Mouse (Mus musculus): Measurements from ENCODE around the gene Svs2. TPM values are rescaled to one million over a fixed set of nuclear protein-coding genes. Genes with fewer than 3 reads are reported as not detected.

The Svs2 gene
- polyA plus RNA-seq (2014; fragmentation: Illumina TruSeq; extraction: RNeasy Lipid Tissue Mini Kit (QIAGEN cat#74804); ENCODE audit: low read depth, low replicate concordance): not detected

DNA sequence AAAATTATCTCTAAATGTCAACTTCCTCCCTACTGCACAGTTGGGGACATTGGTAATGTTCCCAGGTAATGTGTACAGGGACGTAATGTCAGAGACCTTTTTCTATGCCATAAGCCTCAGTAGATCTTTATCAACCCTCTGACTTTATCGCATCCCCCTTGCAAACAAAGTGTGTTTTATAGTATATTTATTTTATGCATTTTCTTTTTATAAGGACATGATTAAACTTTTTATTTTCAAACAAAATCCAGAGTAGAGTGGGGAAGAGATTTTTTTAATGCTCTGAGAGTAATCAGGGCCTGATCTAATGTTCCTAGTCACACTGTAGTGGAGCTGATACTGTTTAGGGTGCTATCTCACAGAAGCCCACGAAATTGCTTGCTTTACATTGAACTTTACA is at the start of gene Svs2:
TSS of gene Svs2 (minus strand) at position 101 of the 400 bp plus-strand sequence.

DNA sequence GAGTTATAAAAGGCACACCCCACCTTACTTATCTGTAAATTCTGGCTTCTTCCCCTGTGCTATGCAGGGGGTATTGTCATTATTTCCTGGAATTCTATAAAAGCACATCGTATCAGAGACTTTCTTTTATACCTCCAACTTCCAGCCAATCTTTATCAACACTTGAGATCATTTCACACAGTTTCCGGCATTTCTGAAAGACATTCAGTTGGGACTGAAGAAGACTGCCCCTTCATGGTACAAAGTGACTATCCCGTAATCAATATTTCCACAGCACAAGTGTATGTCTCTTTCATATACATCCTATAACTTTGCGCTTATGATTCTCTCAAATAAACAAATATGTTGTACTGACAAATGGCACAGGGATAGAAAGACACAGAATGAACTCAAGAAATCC is 40.1 kb upstream of the Svs2 start, which contains the start of gene Svs4:
TSS of gene Svs4 (minus strand) at position 101 of the 400 bp plus-strand sequence.

GRCm38 (mm10) chr2:164256540-164256939 is 18.3 kb upstream of the Svs2 start, which contains the start of gene Svs3b:
Svs3b (minus strand) TSS chr2:164256640.

DNA sequence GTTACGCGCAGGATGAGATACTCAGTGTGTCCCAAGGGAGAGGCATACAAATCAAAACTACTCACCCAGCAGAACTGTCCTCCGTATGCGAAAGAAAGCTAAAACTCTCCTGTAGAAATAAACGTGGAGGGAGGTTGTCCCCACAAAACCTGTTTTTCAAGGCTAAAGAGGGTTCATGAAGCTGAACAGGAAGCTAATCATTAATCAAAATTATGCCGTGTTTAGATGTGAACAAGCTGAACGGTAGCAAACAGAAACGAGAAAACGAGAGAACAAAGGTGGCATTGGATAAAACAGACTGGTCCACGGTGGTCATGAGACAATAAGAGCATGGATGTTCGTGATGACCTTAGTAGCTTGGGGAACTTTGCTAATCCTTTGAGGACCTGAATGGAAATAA is 16.7 kb downstream of the Svs2 start, which contains the start of gene Wfdc15b:
TSS of gene Wfdc15b (minus strand) at position 139 of the 400 bp plus-strand sequence.

DNA sequence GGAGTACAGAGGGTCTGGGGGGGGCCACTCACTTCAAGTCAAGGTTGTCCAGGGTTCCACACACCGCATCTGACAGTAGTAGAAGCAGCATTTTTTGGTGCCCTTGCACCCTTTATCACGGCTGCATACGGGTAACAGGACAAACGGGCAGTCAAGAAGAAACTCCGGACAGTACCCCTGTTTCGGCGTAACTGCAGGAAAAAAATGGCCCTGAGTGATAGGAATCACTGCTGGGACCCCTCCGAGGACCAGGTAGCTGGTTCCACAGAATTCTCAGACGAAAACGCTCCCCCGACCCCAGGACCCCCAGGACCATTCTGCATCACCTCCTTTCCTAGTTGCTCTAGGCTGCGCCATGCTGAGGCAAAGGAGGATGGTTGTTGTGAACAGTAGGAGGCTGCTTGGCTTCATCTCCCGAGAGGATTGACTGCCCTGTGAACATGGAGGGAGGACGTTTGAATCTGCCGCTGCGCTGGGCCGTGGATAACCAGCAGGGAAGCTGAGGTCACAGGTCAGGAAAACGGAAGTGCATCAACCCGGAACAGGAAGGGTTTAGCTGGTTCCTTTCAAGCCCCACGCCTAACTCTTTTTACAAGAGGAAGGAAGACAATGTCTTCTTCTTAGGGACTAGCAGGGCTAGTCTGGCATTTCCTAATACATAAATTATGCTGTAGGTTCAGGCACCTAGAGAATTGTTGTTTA is 38.5 kb downstream of the Svs2 start, which contains the start of gene Wfdc15a:
TSS of gene Wfdc15a (minus strand) at position 505 of the 702 bp plus-strand sequence.

GRCm38 (mm10) chr2:164190576-164190975 is 47.7 kb downstream of the Svs2 start, which contains the start of gene Wfdc12:
Wfdc12 (minus strand) TSS chr2:164190608.

Other genes starting within 250 kb of the Svs2 start
- 68.5 TPM for gene Ywhab, start 243.5 kb downstream of the Svs2 start, polyA plus RNA-seq (2014; fragmentation: Illumina TruSeq; extraction: RNeasy Lipid Tissue Mini Kit (QIAGEN cat#74804); ENCODE audit: low read depth, low replicate concordance)
- 0.89 TPM for gene Pabpc1l, start 213.0 kb downstream of the Svs2 start, polyA plus RNA-seq (2014; fragmentation: Illumina TruSeq; extraction: RNeasy Lipid Tissue Mini Kit (QIAGEN cat#74804); ENCODE audit: low read depth, low replicate concordance)
- gene Stk4, start 168.1 kb downstream of the Svs2 start, polyA plus RNA-seq (2014; fragmentation: Illumina TruSeq; extraction: RNeasy Lipid Tissue Mini Kit (QIAGEN cat#74804); ENCODE audit: low read depth, low replicate concordance): 10.6 TPM
- gene Tomm34, start 167.3 kb downstream of the Svs2 start, polyA plus RNA-seq (2014; fragmentation: Illumina TruSeq; extraction: RNeasy Lipid Tissue Mini Kit (QIAGEN cat#74804); ENCODE audit: low read depth, low replicate concordance): 25.8 TPM
- not detected for gene Kcns1, start 67.4 kb downstream of the Svs2 start, polyA plus RNA-seq (2014; fragmentation: Illumina TruSeq; extraction: RNeasy Lipid Tissue Mini Kit (QIAGEN cat#74804); ENCODE audit: low read depth, low replicate concordance)
- not detected for gene Wfdc5, start 55.7 kb downstream of the Svs2 start, polyA plus RNA-seq (2014; fragmentation: Illumina TruSeq; extraction: RNeasy Lipid Tissue Mini Kit (QIAGEN cat#74804); ENCODE audit: low read depth, low replicate concordance)
- not detected for gene Wfdc12, start 47.9 kb downstream of the Svs2 start, polyA plus RNA-seq (2014; fragmentation: Illumina TruSeq; extraction: RNeasy Lipid Tissue Mini Kit (QIAGEN cat#74804); ENCODE audit: low read depth, low replicate concordance)
- not detected for gene Wfdc15a, start 38.3 kb downstream of the Svs2 start, polyA plus RNA-seq (2014; fragmentation: Illumina TruSeq; extraction: RNeasy Lipid Tissue Mini Kit (QIAGEN cat#74804); ENCODE audit: low read depth, low replicate concordance)
- gene Wfdc15b, start 16.8 kb downstream of the Svs2 start, polyA plus RNA-seq (2014; fragmentation: Illumina TruSeq; extraction: RNeasy Lipid Tissue Mini Kit (QIAGEN cat#74804); ENCODE audit: low read depth, low replicate concordance): not detected
- not detected for gene Svs3b, start 18.2 kb upstream of the Svs2 start, polyA plus RNA-seq (2014; fragmentation: Illumina TruSeq; extraction: RNeasy Lipid Tissue Mini Kit (QIAGEN cat#74804); ENCODE audit: low read depth, low replicate concordance)
- gene Svs4, start 40.0 kb upstream of the Svs2 start, polyA plus RNA-seq (2014; fragmentation: Illumina TruSeq; extraction: RNeasy Lipid Tissue Mini Kit (QIAGEN cat#74804); ENCODE audit: low read depth, low replicate concordance): not detected
- not detected for gene Svs3a, start 50.8 kb upstream of the Svs2 start, polyA plus RNA-seq (2014; fragmentation: Illumina TruSeq; extraction: RNeasy Lipid Tissue Mini Kit (QIAGEN cat#74804); ENCODE audit: low read depth, low replicate concordance)
- not detected for gene Svs6, start 78.3 kb upstream of the Svs2 start, polyA plus RNA-seq (2014; fragmentation: Illumina TruSeq; extraction: RNeasy Lipid Tissue Mini Kit (QIAGEN cat#74804); ENCODE audit: low read depth, low replicate concordance)
- not detected for gene Svs5, start 94.3 kb upstream of the Svs2 start, polyA plus RNA-seq (2014; fragmentation: Illumina TruSeq; extraction: RNeasy Lipid Tissue Mini Kit (QIAGEN cat#74804); ENCODE audit: low read depth, low replicate concordance)
- 0.79 TPM for gene Slpi, start 150.6 kb upstream of the Svs2 start, polyA plus RNA-seq (2014; fragmentation: Illumina TruSeq; extraction: RNeasy Lipid Tissue Mini Kit (QIAGEN cat#74804); ENCODE audit: low read depth, low replicate concordance)
- not detected for gene Rbpjl, start 164.7 kb upstream of the Svs2 start, polyA plus RNA-seq (2014; fragmentation: Illumina TruSeq; extraction: RNeasy Lipid Tissue Mini Kit (QIAGEN cat#74804); ENCODE audit: low read depth, low replicate concordance)
- gene Matn4, start 166.7 kb upstream of the Svs2 start, polyA plus RNA-seq (2014; fragmentation: Illumina TruSeq; extraction: RNeasy Lipid Tissue Mini Kit (QIAGEN cat#74804); ENCODE audit: low read depth, low replicate concordance): 0.47 TPM
- 17.0 TPM for gene Sdc4, start 205.4 kb upstream of the Svs2 start, polyA plus RNA-seq (2014; fragmentation: Illumina TruSeq; extraction: RNeasy Lipid Tissue Mini Kit (QIAGEN cat#74804); ENCODE audit: low read depth, low replicate concordance)
- 24.8 TPM for gene Sys1, start 218.5 kb upstream of the Svs2 start, polyA plus RNA-seq (2014; fragmentation: Illumina TruSeq; extraction: RNeasy Lipid Tissue Mini Kit (QIAGEN cat#74804); ENCODE audit: low read depth, low replicate concordance)
- not detected for gene Gm20458, start 222.5 kb upstream of the Svs2 start, polyA plus RNA-seq (2014; fragmentation: Illumina TruSeq; extraction: RNeasy Lipid Tissue Mini Kit (QIAGEN cat#74804); ENCODE audit: low read depth, low replicate concordance)
- gene Trp53tg5, start 235.3 kb upstream of the Svs2 start, polyA plus RNA-seq (2014; fragmentation: Illumina TruSeq; extraction: RNeasy Lipid Tissue Mini Kit (QIAGEN cat#74804); ENCODE audit: low read depth, low replicate concordance): not detected
- 23.8 TPM for gene Dbndd2, start 247.6 kb upstream of the Svs2 start, polyA plus RNA-seq (2014; fragmentation: Illumina TruSeq; extraction: RNeasy Lipid Tissue Mini Kit (QIAGEN cat#74804); ENCODE audit: low read depth, low replicate concordance)

All from heart, adult 10 weeks (tissue).